Mouse (Mus musculus): ENCODE results near the gene Gm45062.

The Gm45062 gene

GRCm38 (mm10) chr6:8631986-8632632, 372.9 kb downstream of the Gm45062 start:
- DNase-seq, result no peak

DNA sequence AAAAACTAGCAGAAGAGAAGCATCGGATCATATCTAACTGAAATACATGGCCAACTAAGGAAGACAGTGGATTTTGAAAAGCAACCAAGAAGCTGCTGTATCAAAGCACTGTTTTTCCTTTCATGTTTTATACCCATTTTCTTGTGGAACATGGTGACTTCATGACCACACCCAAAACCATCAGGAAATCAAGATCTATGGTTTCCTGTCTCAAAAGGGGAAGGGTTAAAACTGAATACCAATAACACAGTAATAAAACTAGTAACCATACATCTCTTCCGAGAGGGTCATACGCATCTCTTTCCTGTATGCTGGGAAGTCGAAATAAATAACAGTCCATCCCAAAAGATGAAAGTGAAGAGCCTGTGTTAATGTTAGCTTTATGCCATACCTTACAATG, 373.5 kb downstream of the Gm45062 start:
- DNase-seq, result no peak

GRCm38 (mm10) chr6:8638122-8638521, 378.9 kb downstream of the Gm45062 start:
- DNase-seq, result no peak

GRCm38 (mm10) chr6:8638899-8639298, 379.6 kb downstream of the Gm45062 start:
- no peak for DNase-seq

DNA sequence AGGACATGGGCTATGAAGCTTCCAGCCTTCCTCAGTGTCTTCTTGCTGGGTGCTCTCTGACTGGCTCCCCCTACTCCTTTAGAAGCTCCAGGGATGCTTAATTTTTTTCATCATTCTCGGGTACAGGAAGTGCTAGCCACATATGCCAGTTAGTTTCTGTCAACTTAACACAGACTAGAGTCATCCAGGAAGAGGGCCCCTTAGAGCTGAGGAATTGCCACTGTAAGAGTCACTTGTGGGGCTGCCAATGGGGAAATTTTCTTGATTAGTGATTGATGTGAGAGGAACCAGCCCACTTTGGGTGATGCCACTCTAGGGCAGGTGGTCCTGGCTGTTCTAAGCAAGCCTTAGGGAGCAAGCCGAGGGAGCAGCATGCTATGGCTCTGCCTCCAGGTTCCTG, 380.3 kb downstream of the Gm45062 start:
- DNase-seq, result no peak

- DNase-seq, result no peak
Measured at GRCm38 (mm10) chr6:8640863-8641262, 381.6 kb downstream of the Gm45062 start.

GRCm38 (mm10) chr6:8644703-8645102, 385.5 kb downstream of the Gm45062 start:
- no peak for DNase-seq

GRCm38 (mm10) chr6:8645708-8646107, 386.5 kb downstream of the Gm45062 start:
- no peak for DNase-seq
